Mouse (Mus musculus) erythroblast, embryonic 14.5 days (primary cell): ENCODE results near the gene Asb10.

Experiments used
- GATA1 ChIP-seq: IDR thresholded peaks from 2 replicates; pipeline ENCODE4 v1.6.1; 2012; ENCODE audit warnings: low read length, inconsistent platforms, mixed read lengths
- TAL1 ChIP-seq: IDR thresholded peaks from 3 replicates; pipeline ENCODE4 v1.6.1; 2012; ENCODE audit warnings: low read length, inconsistent platforms, mixed read lengths

DNA sequence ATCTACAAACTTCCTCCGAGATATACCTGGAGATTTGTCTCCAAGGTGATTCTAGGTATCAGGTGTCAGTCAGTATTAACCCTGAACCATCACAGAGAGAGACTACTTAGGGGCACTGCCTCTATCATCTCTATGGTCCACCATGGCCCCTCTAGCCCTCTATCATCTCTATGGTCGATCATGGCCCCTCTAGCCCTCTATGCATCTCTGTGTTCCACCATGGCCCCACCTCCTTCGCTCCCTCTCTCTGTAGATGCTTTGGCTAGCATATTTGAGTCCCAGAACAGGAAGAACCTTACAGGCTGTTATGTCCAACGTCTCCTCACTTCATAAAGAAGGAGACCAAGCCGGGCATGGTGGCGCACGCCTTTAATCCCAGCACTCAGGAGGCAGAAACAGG lies 1.9 kb upstream of the Asb10 start:
- TF ChIP-seq GATA1 (no peak), TAL1 (no peak)
